Mouse (Mus musculus) cortical plate, adult 2 months (tissue): ENCODE measurements around the gene B3gnt9.

Experiments
- CTCF ChIP-seq: fragments of 200-500 bp; IDR thresholded peaks from 2 replicates; pipeline ENCODE4 v1.5.1; 2011; ENCODE audit warnings: mild to moderate bottlenecking, control low read depth, low read length; ENCODE audit not compliant: insufficient read depth; ENCODE audit errors: extremely low read depth
- POLR2A ChIP-seq: fragments of 200-500 bp; IDR thresholded peaks from 2 replicates; pipeline ENCODE4 v1.6.1; 2011; ENCODE audit warnings: mild to moderate bottlenecking, low read length, control low read depth; ENCODE audit not compliant: insufficient read depth; ENCODE audit errors: extremely low read depth

DNA sequence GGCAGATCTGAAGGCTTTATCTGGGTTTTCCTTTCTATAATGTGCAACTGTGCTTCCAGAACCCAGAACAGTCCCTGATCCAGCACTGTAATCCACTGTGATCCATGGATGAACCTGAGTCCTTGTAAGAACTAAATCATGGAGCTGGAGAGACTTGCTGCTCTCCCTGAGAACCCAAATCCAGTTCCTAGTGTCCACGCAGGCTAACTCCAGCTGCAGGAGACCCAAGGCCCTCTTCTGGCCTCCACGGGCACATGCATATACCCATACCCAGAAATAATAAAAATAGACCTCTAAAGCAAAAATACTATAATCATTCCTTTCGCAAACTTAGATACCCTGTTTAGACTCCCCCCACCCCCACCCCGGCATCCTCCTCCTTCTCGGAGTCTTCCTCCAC is 33.3 kb upstream of the B3gnt9 start:
- TF ChIP-seq CTCF (no peak), POLR2A (no peak)
